Mouse (Mus musculus) C2C12 (cell line): Measurements from ENCODE around the gene Ccdc126. TPM values are rescaled to one million over a fixed set of nuclear protein-coding genes. Genes with fewer than 3 reads are reported as not detected.

Experiments used
- H3K27me3 ChIP-seq: one replicate; pipeline ENCODE4 v1.6.1; 2011; ENCODE audit not compliant: control insufficient read depth, insufficient read depth, insufficient read length
- H3K36me3 ChIP-seq: one replicate; pipeline ENCODE4 v1.6.1; 2011; ENCODE audit not compliant: control insufficient read depth, insufficient read depth
- H3K4me3 ChIP-seq: one replicate; pipeline ENCODE4 v1.5.1; 2011; ENCODE audit warnings: mild to moderate bottlenecking, control low read depth; ENCODE audit not compliant: poor library complexity, insufficient read depth, severe bottlenecking
- H3K79me2 ChIP-seq: one replicate; pipeline ENCODE4 v1.6.1; 2011; ENCODE audit not compliant: control insufficient read depth, insufficient read depth
- H3K79me3 ChIP-seq: one replicate; pipeline ENCODE4 v1.6.1; 2011; ENCODE audit warnings: low read depth, control low read depth
- H3ac ChIP-seq: one replicate; pipeline ENCODE3; 2011; ENCODE audit warnings: low read depth; ENCODE audit not compliant: control insufficient read depth, insufficient read length
- CEBPB ChIP-seq: IDR thresholded peaks from one replicate; pipeline ENCODE4 v1.6.1; 2011; ENCODE audit warnings: low read depth, mild to moderate bottlenecking, control low read depth, moderate library complexity
- CTCF ChIP-seq: IDR thresholded peaks from one replicate; pipeline ENCODE4 v1.5.1; 2011; ENCODE audit not compliant: control insufficient read depth, insufficient read depth, insufficient read length
- FOSL1 ChIP-seq: IDR thresholded peaks from one replicate; pipeline ENCODE4 v1.8.0; 2011; ENCODE audit warnings: mild to moderate bottlenecking, low read length; ENCODE audit not compliant: poor library complexity, insufficient read depth, severe bottlenecking
- MAX ChIP-seq: IDR thresholded peaks from one replicate; pipeline ENCODE4 v1.6.1; 2011; ENCODE audit warnings: mild to moderate bottlenecking, control low read depth
- MYOD1 ChIP-seq: IDR thresholded peaks from one replicate; pipeline ENCODE4 v1.6.1; 2011; ENCODE audit warnings: low read depth; ENCODE audit not compliant: control insufficient read depth, insufficient read length
- MYOG ChIP-seq: IDR thresholded peaks from one replicate; pipeline ENCODE4 v1.6.1; 2011; ENCODE audit not compliant: control insufficient read depth, insufficient read length; ENCODE audit errors: extremely low read depth
- USF1 ChIP-seq: IDR thresholded peaks from one replicate; pipeline ENCODE4 v1.6.1; 2011; ENCODE audit warnings: low read depth, mild to moderate bottlenecking, control low read depth, moderate library complexity
- long read RNA-seq, 2 experiments: library from polyadenylated mRNA; unstranded; transcript quantifications; one replicate each; pipeline ENCODE4 v2.0.0; 2019 to 2020
- polyA plus RNA-seq: library from polyadenylated mRNA; unstranded; fragments of >200 nt; fragmentation: generic; extraction: Trizol; gene quantifications from one replicate; pipeline ENCODE4 v1.2.1, GENCODE M21; 2012; ENCODE audit warnings: missing spikeins

Gene Ccdc126
- polyA plus RNA-seq = 3.4 TPM
- long read RNA-seq, experiment 1, transcript Ccdc126-201 (3 exons, 2,351 nt) = major isoform, 18 of 19 reads
- long read RNA-seq, experiment 1, partial matches to known transcripts = 0 of 19 reads
- long read RNA-seq, experiment 1, other reads (novel, unspliced or antisense) = 1 of 19 reads
- long read RNA-seq, experiment 2, transcript Ccdc126-201 (3 exons, 2,351 nt) = major isoform, 96 of 105 reads
- long read RNA-seq, experiment 2, partial matches to known transcripts = 0 of 105 reads
- long read RNA-seq, experiment 2, other reads (novel, unspliced or antisense) = 9 of 105 reads

GRCm38 (mm10) chr6:49318966-49319594 is at the start of gene Ccdc126:
Ccdc126 (plus strand) TSS chr6:49319274.
- TF ChIP-seq USF1 (peak; percentile 89), MYOD1 (peak; percentile 83), CTCF (no peak), MAX (peak; percentile 97), CEBPB (no peak)

DNA sequence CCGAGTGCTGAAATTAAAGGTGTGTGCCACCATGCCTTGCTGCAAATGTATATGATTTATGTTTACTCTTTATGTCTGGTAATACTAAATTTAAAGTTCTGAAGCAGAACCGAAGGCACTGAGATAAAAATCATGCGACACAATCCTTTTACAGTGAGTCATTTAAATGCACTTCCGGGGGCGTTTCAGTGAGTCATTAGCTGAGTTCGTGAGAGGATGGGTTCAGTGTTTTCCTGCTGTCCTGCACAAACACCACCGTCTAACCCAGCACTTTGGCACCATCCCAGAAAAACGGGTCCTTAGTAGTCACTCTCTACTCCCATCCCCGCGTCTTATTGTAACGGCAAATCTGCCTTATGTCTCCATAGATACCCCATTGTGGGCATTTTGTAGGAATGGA is 49.2 kb upstream of the Ccdc126 start:
- no peaks in the 10 kb centered on the region for H3K79me3 ChIP-seq
- H3ac ChIP-seq = no peak overlapping the region
- H3K4me3 ChIP-seq = no peak overlapping the region
- H3K27me3 ChIP-seq = no peaks in the 10 kb centered on the region
- H3K79me2 ChIP-seq = no peaks in the 10 kb centered on the region
- TF ChIP-seq CTCF = no peak
- no peak for TF ChIP-seq MYOD1
- no peak for TF ChIP-seq MAX
- peak; percentile 13 for TF ChIP-seq FOSL1
- TF ChIP-seq CEBPB = no peak
- TF ChIP-seq USF1 = no peak
- no peak for TF ChIP-seq MYOG
- no peaks in the 10 kb centered on the region for H3K36me3 ChIP-seq

More at GRCm38 (mm10) chr6:49318966-49319594, at the start of gene Ccdc126:
- peak within 1 kb of the TSS; percentile 47 for H3ac ChIP-seq
- no peaks in the 10 kb centered on the region for H3K36me3 ChIP-seq
- no peaks in the 10 kb centered on the region for H3K27me3 ChIP-seq
- peak within 1 kb of the TSS; percentile 48 for H3K4me3 ChIP-seq
- H3K79me2 ChIP-seq = no peaks in the 10 kb centered on the region
- H3K79me3 ChIP-seq = no peaks in the 10 kb centered on the region

GRCm38 (mm10) chr6:49271815-49272214 is 47.3 kb upstream of the Ccdc126 start:
- TF ChIP-seq CTCF (no peak), CEBPB (no peak), MYOG (no peak), MAX (no peak), MYOD1 (no peak), USF1 (no peak), FOSL1 (no peak)
- H3K79me2 ChIP-seq = no peaks in the 10 kb centered on the region
- H3ac ChIP-seq = no peak overlapping the region
- H3K27me3 ChIP-seq = no peaks in the 10 kb centered on the region
- no peaks in the 10 kb centered on the region for H3K79me3 ChIP-seq
- no peaks in the 10 kb centered on the region for H3K36me3 ChIP-seq
- H3K4me3 ChIP-seq = no peak overlapping the region

DNA sequence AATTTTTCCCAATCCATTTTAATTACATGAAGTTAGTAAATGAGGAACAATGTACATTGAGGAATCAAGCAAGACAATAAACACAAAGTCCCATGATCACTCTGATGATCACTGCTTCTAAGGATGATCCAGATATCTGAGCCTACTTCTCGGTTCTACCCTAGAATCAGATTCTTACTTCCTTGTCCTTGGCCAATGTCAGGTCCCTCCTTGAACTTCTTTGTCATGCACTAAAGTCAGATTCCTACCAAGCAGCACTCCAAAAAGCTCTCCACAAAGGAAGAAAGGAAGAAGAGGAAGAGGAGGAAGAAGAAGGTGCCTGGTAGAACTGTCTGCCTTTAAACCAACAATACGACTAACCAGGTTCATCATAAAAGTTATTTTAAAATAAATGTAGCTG is 46.2 kb upstream of the Ccdc126 start:
- no peak for TF ChIP-seq MYOD1
- no peak for TF ChIP-seq MAX
- TF ChIP-seq CEBPB = no peak
- no peak for TF ChIP-seq FOSL1
- no peak for TF ChIP-seq CTCF
- no peak for TF ChIP-seq MYOG
- TF ChIP-seq USF1 = no peak
- no peaks in the 10 kb centered on the region for H3K27me3 ChIP-seq
- H3K79me2 ChIP-seq = no peaks in the 10 kb centered on the region
- no peak overlapping the region for H3ac ChIP-seq
- H3K79me3 ChIP-seq = no peaks in the 10 kb centered on the region
- no peak overlapping the region for H3K4me3 ChIP-seq
- H3K36me3 ChIP-seq = no peaks in the 10 kb centered on the region

GRCm38 (mm10) chr6:49273934-49274333 is 45.1 kb upstream of the Ccdc126 start:
- H3ac ChIP-seq = no peak overlapping the region
- no peaks in the 10 kb centered on the region for H3K27me3 ChIP-seq
- no peaks in the 10 kb centered on the region for H3K36me3 ChIP-seq
- TF ChIP-seq CEBPB (no peak), FOSL1 (no peak)
- H3K79me3 ChIP-seq = no peaks in the 10 kb centered on the region
- H3K4me3 ChIP-seq = no peak overlapping the region
- no peaks in the 10 kb centered on the region for H3K79me2 ChIP-seq
